Mouse (Mus musculus): ENCODE results near the gene Il20ra.

The Il20ra gene

DNA sequence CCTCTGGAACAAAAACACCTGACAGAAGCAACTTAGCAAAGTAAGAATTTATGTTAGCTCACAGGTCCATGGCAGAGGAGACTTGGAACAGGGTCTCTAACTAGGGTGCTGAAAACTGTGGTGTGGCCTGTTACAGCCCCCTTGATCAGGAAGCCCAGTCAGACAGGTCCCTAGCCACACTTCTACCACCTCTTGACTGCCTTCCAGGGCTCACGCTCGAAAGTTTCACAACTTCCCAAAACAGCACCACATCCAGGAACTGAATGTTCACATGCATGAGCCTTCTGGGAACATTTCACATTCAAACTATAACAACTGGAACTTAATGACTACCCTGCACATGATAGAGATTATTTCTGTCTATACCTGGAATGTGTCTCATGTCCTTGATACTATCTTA lies 53.1 kb downstream of the Il20ra start:
- no peak for DNase-seq (ENCODE audit: low spot score)

DNA sequence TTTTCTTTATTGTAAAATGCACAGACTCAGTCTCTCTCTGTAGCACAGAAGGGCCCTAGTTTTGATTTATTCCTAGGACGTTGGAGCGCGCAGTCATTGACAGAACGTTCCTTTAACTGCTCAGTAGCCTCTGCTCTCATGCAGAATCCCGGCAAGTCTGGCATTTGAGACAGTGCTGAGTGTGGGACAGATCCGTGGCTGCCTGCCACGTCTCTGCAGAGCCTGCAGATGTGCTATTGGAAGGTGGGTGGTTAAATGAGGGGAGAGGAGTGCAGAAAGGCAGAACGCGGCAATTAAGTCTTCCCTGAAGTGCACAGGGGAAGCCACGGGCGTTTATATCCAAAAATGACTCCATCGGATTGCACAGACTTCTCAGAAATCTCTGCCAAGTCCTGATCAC lies 66.7 kb downstream of the Il20ra start:
- DNase-seq (ENCODE audit: low spot score): no peak

DNA sequence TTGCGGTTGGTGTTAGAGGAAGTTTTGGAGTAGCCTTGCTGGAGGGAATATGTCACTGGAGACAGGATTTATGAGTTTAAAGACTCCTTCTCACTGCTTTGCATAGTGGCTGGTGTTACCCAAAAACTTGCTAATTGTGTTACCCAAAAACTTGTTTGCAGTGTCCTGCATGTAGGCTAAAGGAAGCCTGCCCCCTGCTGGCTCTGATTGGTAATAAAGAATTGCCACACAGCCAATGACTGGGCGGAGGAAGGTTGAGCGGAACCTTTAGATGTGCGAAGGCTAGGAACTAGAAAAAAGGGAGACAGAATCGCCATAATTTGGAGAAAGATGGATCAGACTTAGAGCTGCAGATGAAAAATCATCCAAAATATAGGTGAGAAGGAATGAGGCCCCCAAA lies 69.0 kb downstream of the Il20ra start:
- DNase-seq (ENCODE audit: low spot score): peak; percentile 4

DNA sequence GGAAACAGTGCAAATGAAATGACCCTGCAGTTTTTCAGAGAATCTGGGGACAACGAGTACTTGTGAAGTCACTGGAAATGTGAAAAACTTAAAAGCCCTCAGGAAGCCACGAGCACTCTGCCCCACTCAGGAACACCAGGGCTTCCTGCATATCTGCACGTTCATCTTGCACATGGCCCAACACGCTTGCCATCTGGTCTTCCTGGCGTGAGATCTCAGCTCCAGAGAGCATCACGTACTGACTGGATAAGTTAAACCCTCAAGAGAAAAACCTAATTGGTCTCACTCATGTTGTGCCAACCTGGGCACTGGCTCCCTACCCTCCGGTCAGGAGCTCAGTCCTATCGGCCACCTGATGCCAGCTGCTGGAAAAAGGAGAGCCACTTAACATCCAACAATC lies 82.6 kb downstream of the Il20ra start:
- DNase-seq (ENCODE audit: low spot score): no peak

DNA sequence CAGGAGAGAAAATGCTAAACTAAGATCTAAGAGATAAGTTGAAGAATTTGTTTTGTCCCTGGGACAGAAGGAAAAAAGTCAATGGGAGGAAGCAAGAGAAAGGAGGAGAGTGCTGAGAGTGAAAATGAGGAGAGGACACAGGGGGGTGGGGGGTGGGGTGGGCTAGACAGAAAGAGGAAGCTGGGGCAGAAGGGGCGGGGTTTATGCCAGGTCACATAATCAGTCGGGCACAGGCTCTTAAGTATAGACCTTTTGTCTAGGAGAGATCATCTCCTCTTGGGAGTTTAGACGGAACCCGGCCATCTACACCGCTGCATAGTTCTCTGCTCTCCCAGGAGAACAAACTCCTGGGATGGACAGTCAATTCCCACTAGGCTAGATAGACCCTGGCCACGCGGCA lies 90.6 kb downstream of the Il20ra start:
- no peak for DNase-seq (ENCODE audit: low spot score)

DNA sequence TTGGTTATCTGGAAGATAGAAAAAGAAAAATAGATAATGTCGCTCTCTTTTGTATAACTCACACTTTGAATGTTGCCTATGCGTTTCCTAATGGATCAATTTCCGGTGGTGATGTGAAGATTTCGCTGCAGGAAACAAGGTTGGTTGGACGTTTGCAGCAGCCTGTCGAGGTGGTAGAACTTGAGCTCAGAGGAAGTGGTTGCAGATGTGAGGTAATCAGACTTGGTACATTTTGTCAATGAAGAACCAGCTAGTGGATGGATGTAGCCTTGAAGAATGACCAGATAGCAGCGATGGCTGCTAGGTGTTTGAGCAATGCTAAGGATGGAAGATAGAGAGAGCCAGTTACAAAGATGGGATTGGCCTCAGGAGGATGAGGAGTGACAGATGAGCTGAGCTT lies 92.4 kb downstream of the Il20ra start:
- no peak for DNase-seq (ENCODE audit: low spot score)

Data from ovary, postnatal 14 days (tissue).